Mouse (Mus musculus) limb, embryonic 13.5 days (tissue): ENCODE measurements around the gene Slc26a3. TPM values are rescaled to one million over a fixed set of nuclear protein-coding genes. Genes with fewer than 3 reads are reported as not detected.

Experiments
- ATAC-seq: fragments of 200-750 bp; cut with Nextera tagmentation; 2 replicates; pipeline ENCODE4 v1.8.0; 2017; ENCODE audit warnings: low read depth, moderate number of reproducible peaks, moderate TSS enrichment; ENCODE audit not compliant: low FRiP score
- H3K27ac ChIP-seq: fragments of 300-500 bp; sonication (generic); 2 replicates; pipeline ENCODE4 v1.5.1; 2015; ENCODE audit warnings: inconsistent platforms, mild to moderate bottlenecking, moderate library complexity
- H3K27me3 ChIP-seq: fragments of 300-500 bp; sonication (generic); 2 replicates; pipeline ENCODE4 v1.6.1; 2015; ENCODE audit warnings: mild to moderate bottlenecking, inconsistent platforms
- H3K36me3 ChIP-seq: fragments of 300-500 bp; sonication (generic); 2 replicates; pipeline ENCODE4 v1.6.1; 2015; ENCODE audit warnings: inconsistent platforms, mild to moderate bottlenecking, moderate library complexity
- H3K4me1 ChIP-seq: fragments of 300-500 bp; sonication (generic); 2 replicates; pipeline ENCODE4 v1.6.1; 2015; ENCODE audit warnings: inconsistent platforms
- H3K4me2 ChIP-seq: fragments of 300-500 bp; sonication (generic); replicated peaks from 2 replicates; pipeline ENCODE4 v1.6.1; 2015; ENCODE audit warnings: inconsistent platforms, mild to moderate bottlenecking, moderate library complexity
- H3K4me3 ChIP-seq: fragments of 300-500 bp; sonication (generic); 2 replicates; pipeline ENCODE4 v1.5.1; 2015; ENCODE audit warnings: moderate library complexity, mild to moderate bottlenecking, inconsistent platforms
- H3K9ac ChIP-seq: fragments of 300-500 bp; sonication (generic); 2 replicates; pipeline ENCODE4 v1.6.1; 2015; ENCODE audit warnings: mild to moderate bottlenecking, inconsistent platforms
- H3K9me3 ChIP-seq: fragments of 300-500 bp; sonication (generic); 2 replicates; pipeline ENCODE4 v1.6.1; 2016; ENCODE audit warnings: inconsistent platforms
- WGBS: fragments of 180-500 bp; shearing (Covaris S2); methylation state at CpG from one replicate; pipeline ENCODE4 v1.1.7; 2015; 5-methylcytosine and 5-hydroxymethylcytosine counted together
- polyA plus RNA-seq: library from polyadenylated mRNA; unstranded; fragments of >200 nt; fragmentation: Nextera tagmentation; extraction: Ambion mirVana; gene quantifications from 2 replicates; pipeline ENCODE4 v1.2.1, GENCODE M21; 2015

Slc26a3 gene
- polyA plus RNA-seq, 1 experiment from 2014 or later, result 0.05 TPM

- peaks cover 22% of the 10 kb centered on the region for H3K4me1 ChIP-seq
- H3K9ac ChIP-seq, result peak within 1 kb of the TSS; percentile 88
- no peaks in the 10 kb centered on the region for H3K9me3 ChIP-seq
- H3K27ac ChIP-seq, result peak within 1 kb of the TSS; percentile 80
- H3K36me3 ChIP-seq, result no peaks in the 10 kb centered on the region; the same call in 1 of the 2 replicates
- under 1% methylated on average over 68 of the region's 68 CpGs for WGBS
- H3K27me3 ChIP-seq, result no peaks in the 10 kb centered on the region
- ATAC-seq, result peak; percentile 98
- H3K4me2 ChIP-seq, result peak within 1 kb of the TSS; percentile 87
- peak within 1 kb of the TSS; percentile 90 for H3K4me3 ChIP-seq
These were observed 108.9 kb downstream of the Slc26a3 start, which contains the start of gene Cbll1 for GRCm38 (mm10) chr12:31499314-31500131. Gene Cbll1 (minus strand): TSS chr12:31499616.

GRCm38 (mm10) chr12:31500196-31500595, 109.5 kb downstream of the Slc26a3 start:
- H3K9ac ChIP-seq, result peak overlapping the region; percentile 88
- no peak for ATAC-seq
- peak overlapping the region; percentile 87 for H3K4me2 ChIP-seq
- peak overlapping the region; percentile 80 for H3K27ac ChIP-seq
- 5% methylated on average over 12 of the region's 12 CpGs for WGBS
- peaks cover 22% of the 10 kb centered on the region for H3K4me1 ChIP-seq
- H3K4me3 ChIP-seq, result peak overlapping the region; percentile 90
- H3K9me3 ChIP-seq, result no peaks in the 10 kb centered on the region
- no peaks in the 10 kb centered on the region for H3K27me3 ChIP-seq
- no peaks in the 10 kb centered on the region; the same call in 1 of the 2 replicates for H3K36me3 ChIP-seq

- 60% methylated on average over 4 of the region's 4 CpGs for WGBS
- Histone ChIP-seq H3K4me1 (peaks cover 20% of the 10 kb centered on the region), H3K36me3 (no peaks in the 10 kb centered on the region; the same call in 1 of the 2 replicates), H3K9me3 (no peaks in the 10 kb centered on the region), H3K9ac (no peak overlapping the region), H3K27ac (no peak overlapping the region), H3K4me2 (no peak overlapping the region), H3K27me3 (no peaks in the 10 kb centered on the region), H3K4me3 (no peak overlapping the region)
- no peak for ATAC-seq
These were observed 110.6 kb downstream of the Slc26a3 start for GRCm38 (mm10) chr12:31501266-31501665.

- no peak overlapping the region for H3K9ac ChIP-seq
- no peak overlapping the region for H3K4me2 ChIP-seq
- no peaks in the 10 kb centered on the region for H3K36me3 ChIP-seq
- no peak overlapping the region for H3K4me3 ChIP-seq
- no peak overlapping the region for H3K27ac ChIP-seq
- no peaks in the 10 kb centered on the region for H3K9me3 ChIP-seq
- H3K27me3 ChIP-seq, result no peaks in the 10 kb centered on the region
- peaks cover 10% of the 10 kb centered on the region for H3K4me1 ChIP-seq
- ATAC-seq, result no peak
These were observed 112.5 kb downstream of the Slc26a3 start for GRCm38 (mm10) chr12:31503211-31503610.

- ATAC-seq, result no peak
- Histone ChIP-seq H3K27me3 (no peaks in the 10 kb centered on the region), H3K4me3 (no peak overlapping the region), H3K27ac (no peak overlapping the region), H3K4me2 (no peak overlapping the region), H3K9ac (no peak overlapping the region), H3K36me3 (no peaks in the 10 kb centered on the region), H3K9me3 (no peaks in the 10 kb centered on the region), H3K4me1 (no peaks in the 10 kb centered on the region)
- 44% methylated on average over 6 of the region's 6 CpGs for WGBS
These were observed 117.2 kb downstream of the Slc26a3 start for GRCm38 (mm10) chr12:31507718-31508364.

- ATAC-seq, result no peak
These were observed 117.8 kb downstream of the Slc26a3 start for GRCm38 (mm10) chr12:31508496-31508895.

GRCm38 (mm10) chr12:31511218-31511617, 120.5 kb downstream of the Slc26a3 start:
- Histone ChIP-seq H3K9me3 (no peaks in the 10 kb centered on the region), H3K36me3 (no peaks in the 10 kb centered on the region), H3K4me2 (no peak overlapping the region), H3K27ac (no peak overlapping the region), H3K9ac (no peak overlapping the region), H3K4me1 (no peaks in the 10 kb centered on the region), H3K4me3 (no peak overlapping the region), H3K27me3 (no peaks in the 10 kb centered on the region)
- no peak for ATAC-seq
- WGBS, result 46% methylated on average over 4 of the region's 5 CpGs

More at GRCm38 (mm10) chr12:31508496-31508895, 117.8 kb downstream of the Slc26a3 start:
- Histone ChIP-seq H3K36me3 (no peaks in the 10 kb centered on the region), H3K4me2 (no peak overlapping the region), H3K4me1 (no peaks in the 10 kb centered on the region), H3K27ac (no peak overlapping the region), H3K4me3 (no peak overlapping the region), H3K27me3 (no peaks in the 10 kb centered on the region), H3K9me3 (no peaks in the 10 kb centered on the region), H3K9ac (no peak overlapping the region)
- WGBS, result 79% methylated on average over 6 of the region's 6 CpGs

GRCm38 (mm10) chr12:31512634-31513411, 122.2 kb downstream of the Slc26a3 start:
- Histone ChIP-seq H3K27me3 (no peaks in the 10 kb centered on the region), H3K9me3 (no peaks in the 10 kb centered on the region), H3K36me3 (no peaks in the 10 kb centered on the region), H3K27ac (no peak overlapping the region), H3K4me3 (no peak overlapping the region), H3K9ac (no peak overlapping the region), H3K4me2 (no peak overlapping the region), H3K4me1 (no peaks in the 10 kb centered on the region)
- ATAC-seq, result no peak
- WGBS, result 89% methylated on average over 14 of the region's 14 CpGs

- Histone ChIP-seq H3K4me3 (no peak overlapping the region), H3K9me3 (no peaks in the 10 kb centered on the region), H3K27ac (no peak overlapping the region), H3K4me1 (no peaks in the 10 kb centered on the region), H3K27me3 (no peaks in the 10 kb centered on the region), H3K36me3 (no peaks in the 10 kb centered on the region), H3K4me2 (no peak overlapping the region), H3K9ac (no peak overlapping the region)
- ATAC-seq, result no peak
- WGBS, result 81% methylated on average over 6 of the region's 6 CpGs
These were observed 123.2 kb downstream of the Slc26a3 start for GRCm38 (mm10) chr12:31513724-31514503.

GRCm38 (mm10) chr12:31520119-31520518, 129.4 kb downstream of the Slc26a3 start:
- Histone ChIP-seq H3K9me3 (no peaks in the 10 kb centered on the region), H3K36me3 (no peaks in the 10 kb centered on the region), H3K9ac (no peak overlapping the region), H3K4me1 (0 out of 2 replicates have a peak, but pooled peaks cover 3% of the 10 kb centered on the region), H3K4me3 (no peak overlapping the region), H3K4me2 (no peak overlapping the region), H3K27me3 (no peaks in the 10 kb centered on the region), H3K27ac (no peak overlapping the region)
- 62% methylated on average over 6 of the region's 6 CpGs for WGBS
- no peak for ATAC-seq

- WGBS, result 68% methylated on average over 3 of the region's 3 CpGs
- ATAC-seq, result no peak
- H3K9me3 ChIP-seq, result no peaks in the 10 kb centered on the region
- 0 out of 2 replicates have a peak, but pooled peaks cover 2% of the 10 kb centered on the region for H3K27me3 ChIP-seq
- no peak overlapping the region for H3K4me2 ChIP-seq
- no peaks in the 10 kb centered on the region for H3K36me3 ChIP-seq
- H3K27ac ChIP-seq, result no peak overlapping the region
- no peak overlapping the region for H3K4me3 ChIP-seq
- 0 out of 2 replicates have a peak, but pooled peaks cover 3% of the 10 kb centered on the region for H3K4me1 ChIP-seq
- H3K9ac ChIP-seq, result no peak overlapping the region
These were observed 130.7 kb downstream of the Slc26a3 start for GRCm38 (mm10) chr12:31521371-31521770.
